Mouse (Mus musculus) cerebellum, adult 11-12 months (tissue): ENCODE data around the gene Gm45716.

Experiments used
- DNase-seq: peaks from one replicate; pipeline ENCODE4 v3.0.0; 2022

The Gm45716 gene

DNA sequence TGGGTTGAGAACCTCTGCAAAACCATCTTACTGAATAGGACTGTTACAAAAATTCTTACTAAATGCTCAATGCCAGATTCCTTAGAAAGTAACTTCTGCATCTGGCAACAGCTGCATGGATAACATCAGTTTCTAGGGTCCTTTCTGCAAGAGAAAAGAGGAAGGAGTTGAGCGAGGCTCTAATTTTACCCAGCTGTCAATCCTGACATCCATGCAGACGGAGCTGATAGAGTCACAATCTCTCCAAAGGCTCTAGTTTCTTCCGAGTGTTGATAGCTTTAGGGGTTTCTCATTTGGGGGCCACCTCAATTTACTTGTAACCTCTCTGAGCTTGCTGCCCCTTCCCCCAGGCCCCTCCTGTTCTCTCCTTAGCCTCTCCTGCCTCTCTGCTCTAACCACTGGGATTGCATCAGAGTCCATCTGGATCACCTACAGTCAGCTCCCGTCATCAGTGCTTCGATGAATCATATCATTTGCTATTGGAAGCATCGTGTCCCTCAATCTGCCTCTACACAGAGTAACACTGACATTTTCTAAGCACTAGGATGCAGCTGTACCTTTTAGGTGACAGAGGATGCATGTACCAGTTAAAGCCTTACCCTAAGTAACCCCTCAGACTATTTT, 32.7 kb downstream of the Gm45716 start:
- DNase-seq = no peak

DNA sequence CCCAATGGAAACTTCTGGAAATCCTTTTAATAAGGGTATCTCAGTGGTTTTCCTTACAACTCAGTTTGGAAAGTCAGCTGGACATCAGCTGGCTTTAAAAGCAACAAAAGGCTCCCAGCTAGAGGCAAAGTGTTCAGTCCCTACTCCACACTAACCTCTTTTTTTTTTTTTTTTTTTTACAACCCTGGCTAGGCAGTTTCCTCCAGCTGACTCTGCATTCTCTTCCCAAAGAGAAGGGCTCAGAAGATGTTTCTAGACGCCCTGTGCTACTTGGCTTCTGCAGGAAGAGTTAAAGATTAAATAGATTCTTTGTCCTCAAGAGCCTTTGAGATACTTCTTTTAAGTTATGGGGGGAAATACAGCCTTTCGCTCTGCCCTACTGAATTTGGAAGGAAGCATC, 33.3 kb downstream of the Gm45716 start:
- DNase-seq = no peak

DNA sequence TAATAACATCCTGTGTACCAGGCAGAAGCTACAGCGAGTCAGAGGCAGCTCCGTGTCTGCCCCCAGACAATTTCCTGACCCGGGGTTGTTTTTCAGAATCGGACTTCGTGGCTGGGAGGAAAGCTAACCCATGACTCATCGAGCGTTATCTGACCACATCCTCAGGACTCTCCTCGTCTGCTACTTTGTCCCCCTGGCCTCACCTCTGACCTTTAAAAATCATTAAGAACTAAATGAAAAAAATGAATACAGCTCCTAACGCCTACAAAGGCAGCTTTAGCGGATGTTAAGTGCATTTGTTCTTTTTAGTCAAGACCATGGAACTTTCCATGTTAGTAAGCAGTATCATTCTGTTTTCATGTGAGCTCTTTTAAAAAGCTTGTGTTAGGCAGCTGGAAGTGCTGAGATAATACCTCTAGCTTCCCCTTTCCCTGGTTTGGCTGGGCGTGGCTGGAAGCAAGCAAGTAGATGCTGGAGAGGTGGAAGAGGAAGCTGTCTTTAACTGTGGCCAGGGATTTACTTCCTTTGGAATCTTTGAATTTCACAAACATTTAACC, 37.5 kb downstream of the Gm45716 start:
- no peak for DNase-seq

DNA sequence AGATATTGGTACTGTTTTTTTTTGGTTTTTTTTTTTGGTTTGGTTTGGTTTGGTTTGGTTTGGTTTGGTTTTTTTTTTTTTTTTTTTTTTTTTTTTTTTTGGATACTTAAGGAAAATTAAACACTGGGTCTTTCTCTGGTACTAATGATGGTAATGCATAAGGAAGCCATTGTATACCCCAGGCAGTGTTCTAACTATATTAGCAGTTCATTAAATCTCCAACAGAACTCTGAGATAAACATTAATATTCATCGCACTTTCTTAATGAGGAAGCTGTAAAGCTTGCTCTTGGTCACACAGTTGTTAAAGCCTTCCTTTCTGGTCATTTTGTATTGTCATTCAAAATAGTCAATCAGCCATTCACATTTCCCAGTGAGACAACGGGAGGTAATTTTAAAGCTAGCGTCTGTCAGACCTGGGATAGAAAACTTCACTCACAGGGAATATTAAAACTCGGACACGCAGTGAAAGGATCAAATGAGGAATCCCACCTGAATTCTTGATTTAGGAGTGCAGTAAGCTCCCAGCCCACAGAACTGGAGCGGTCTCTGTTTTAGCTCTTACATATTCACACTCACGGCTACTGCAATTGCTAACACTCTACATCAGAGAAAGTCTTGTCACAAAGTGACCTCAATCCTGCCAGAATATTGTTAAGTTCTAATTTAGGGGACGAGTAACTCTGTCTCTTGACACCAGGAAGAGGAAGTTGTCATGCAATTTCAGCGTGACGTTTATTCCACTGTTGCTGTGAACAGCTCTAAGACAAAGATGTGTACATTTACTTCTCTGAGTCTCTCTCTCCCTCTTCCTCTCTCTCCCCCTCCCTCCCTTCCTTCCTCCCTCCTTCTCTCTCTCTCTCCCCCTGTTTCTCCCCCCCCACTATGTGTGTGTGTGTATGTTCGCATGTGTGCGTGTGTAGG, 39.8 kb downstream of the Gm45716 start:
- DNase-seq = no peak

DNA sequence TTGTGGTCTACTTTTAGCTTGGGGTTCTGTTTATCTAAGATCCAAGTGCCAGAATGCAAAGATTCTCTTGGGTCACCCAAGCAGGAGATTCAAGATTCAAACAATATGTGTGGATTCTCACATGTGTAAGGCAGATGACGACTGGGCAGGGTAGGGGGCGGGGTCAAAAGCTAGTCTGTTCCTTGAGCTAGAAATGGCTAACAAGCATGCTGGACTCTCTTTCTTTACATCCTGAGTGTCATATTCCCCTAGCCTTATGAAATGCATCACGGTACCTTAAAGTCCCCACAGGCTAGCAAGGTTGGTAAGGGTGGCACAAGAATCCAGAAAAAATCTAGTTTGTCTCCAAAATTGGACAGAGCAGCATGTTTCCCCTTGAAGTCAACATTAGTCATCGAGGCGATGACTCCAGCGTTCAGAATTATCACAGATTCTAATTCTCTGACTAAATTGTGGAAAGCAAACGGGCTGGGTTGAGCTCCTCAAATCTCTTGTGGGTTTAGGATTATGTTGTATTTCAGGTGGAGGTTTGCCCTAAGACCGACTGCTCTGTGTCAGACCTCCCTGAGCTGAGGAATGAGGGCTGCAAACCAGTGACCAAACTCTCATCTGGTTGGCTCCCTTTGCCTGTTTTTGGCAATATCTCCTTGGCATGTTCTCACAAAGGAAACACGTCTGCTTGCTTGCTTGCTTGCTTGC, 40.9 kb downstream of the Gm45716 start:
- no peak for DNase-seq

DNA sequence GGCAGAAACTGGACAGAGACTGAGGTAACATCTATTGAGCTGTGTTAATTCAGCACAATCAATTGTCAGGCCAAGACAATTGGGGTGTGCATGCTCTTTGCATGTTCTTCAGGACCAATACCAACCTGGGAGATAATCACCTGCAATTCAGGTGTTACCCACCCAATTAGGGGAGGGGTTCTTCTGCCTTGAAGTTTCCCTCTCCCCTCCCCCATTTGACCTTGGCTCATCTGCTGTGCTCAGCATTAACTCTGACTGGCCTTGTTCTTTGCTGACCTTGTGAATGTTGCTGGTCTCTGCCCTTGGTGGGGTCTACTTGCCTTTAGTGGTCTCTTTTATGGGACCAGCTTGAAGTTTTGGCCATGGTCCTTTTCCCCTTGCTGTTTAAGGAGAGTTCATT, 42.3 kb downstream of the Gm45716 start:
- DNase-seq = no peak

DNA sequence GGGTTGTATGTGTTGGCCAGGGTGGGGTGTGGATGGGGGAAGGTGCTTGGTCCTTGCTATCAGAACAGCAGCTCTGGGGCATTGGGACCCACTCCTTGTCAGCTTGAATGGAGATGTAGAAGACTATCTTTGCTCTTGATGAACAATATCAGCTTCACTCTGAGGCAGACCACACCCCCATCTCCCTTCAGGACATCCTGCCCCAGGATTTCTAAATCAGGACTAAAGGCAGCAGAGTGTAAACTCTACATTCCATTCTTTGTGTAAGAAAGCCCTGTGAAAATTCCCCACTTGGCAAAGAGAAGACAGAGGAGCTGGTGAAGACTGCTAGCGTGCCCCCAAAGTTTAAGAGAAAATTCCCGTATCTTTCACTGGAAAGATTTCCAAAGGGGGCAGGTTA, 43.2 kb downstream of the Gm45716 start:
- no peak for DNase-seq

DNA sequence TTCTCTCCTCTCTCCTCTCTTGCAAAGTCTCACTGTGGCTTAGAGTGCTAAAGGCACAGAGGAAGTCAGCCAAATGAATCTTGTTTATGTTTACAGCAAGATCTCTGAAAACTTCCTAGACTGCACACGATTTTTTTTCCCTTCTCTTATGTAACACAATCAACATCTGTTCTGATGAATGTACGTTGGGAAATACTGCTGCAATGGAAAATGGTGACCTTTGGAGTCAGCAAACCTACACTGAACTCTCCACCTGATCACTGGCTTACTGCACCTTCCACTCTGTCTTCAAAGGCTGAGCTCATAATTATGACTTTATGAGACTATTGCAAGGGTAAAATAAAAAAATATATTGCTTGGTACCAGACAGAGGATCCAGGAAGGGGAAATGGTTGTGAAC, 44.1 kb downstream of the Gm45716 start:
- no peak for DNase-seq

DNA sequence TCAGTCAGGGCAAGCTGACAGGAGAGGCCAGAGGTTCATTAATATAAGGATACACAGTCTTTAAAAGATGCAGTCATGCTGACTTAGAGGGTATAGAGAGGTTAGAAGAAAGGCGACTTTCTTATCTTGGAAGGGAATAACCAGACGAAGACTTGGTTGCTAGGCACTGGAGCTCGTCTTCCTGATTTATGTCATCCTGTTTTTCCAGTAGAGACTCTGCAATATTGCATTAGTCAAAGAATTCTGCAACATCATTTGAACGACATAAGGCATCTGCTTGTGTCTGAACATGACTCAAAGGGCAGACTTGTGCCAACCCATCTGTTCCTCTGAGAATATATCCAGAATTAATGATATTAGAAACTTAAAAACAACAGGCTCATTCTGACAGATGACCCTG, 45.2 kb downstream of the Gm45716 start:
- DNase-seq = no peak

DNA sequence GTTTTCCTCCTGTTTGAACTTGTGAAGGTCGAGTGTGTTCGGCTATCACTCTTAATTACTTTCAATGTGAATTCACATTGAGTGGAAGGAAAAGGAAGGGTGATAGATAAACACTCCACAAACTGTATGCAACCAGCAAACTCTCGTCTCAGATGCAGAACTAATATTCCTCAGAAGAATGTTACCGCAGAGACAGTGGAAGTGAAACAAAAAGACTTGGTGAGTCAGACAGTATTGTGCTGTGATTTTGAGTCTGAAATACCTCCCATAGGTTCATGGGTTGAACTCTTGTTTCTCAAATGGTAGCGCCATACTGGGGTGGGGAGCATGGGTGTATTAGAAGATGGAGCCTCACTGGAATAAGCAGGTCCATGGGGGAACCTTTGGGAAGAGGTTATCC, 47.7 kb downstream of the Gm45716 start:
- DNase-seq = no peak

DNA sequence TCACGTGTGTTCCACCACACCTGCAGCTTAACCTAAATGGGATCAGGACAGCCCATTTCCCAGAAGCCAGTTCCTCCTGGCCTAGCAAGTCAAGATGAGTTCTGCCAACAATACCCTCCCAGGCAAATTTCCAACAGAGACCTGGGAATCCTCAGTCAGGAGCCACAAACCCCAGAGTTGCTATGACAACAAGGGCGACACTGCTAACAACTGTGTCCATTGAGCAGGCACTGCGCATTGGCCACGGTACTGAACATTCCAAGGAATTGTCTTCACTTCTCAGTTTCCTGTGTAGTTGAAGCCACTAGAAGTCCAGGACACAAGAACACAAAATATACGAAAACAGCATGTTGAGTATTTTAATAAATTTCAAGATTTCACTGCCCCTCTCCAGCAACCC, 50.1 kb downstream of the Gm45716 start:
- DNase-seq = no peak

DNA sequence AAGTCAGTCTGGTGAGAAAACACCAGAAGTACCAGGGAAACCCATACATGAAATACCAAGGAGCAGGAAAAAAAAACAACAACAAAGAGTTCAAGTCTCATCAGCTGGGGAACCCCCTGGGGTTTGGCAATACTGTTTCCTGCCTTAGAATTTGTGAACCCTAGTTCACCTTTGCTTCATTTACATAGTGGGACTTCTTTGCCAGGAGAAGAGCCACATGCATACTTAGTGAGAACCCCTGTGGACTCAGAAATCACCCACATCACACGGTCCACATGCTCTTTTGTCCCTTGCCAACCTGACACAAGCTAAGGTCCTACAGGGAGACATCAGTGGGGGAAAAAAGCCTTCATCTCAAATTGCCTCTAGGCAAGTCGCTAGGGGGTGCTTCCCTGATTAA, 51.2 kb downstream of the Gm45716 start:
- DNase-seq = no peak

DNA sequence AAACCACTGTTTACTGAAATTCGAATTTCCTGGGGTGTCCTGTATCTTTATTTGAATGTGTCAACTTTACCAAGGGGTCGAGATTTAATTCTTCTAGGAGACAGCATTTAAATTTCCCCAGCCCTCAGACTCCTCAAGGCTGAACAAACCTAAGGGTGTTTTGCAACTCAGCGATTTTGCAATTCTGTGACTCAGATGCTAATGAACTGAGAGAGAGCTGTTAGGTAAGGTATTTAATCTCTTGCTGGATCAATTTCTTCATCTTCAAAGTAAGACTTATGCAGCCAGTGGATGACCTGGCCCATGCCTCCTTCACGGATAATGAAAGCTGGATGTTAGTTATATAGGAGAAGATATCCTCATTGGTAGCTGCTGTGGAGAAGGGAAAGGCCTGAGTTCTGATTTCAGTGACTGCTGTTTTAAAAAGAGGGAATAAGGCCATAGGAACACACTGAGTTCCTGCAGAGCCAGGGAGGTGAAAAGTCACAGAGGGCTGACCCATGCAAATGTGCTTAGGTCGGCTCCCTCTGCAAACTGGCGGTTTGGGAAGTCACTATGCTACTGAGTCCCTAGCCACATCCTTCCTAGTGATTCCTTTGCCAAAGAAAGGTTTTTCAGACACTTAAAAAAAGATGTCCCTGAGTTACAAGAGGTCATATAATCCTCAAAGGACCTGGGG, 53.3 kb downstream of the Gm45716 start:
- DNase-seq = no peak

DNA sequence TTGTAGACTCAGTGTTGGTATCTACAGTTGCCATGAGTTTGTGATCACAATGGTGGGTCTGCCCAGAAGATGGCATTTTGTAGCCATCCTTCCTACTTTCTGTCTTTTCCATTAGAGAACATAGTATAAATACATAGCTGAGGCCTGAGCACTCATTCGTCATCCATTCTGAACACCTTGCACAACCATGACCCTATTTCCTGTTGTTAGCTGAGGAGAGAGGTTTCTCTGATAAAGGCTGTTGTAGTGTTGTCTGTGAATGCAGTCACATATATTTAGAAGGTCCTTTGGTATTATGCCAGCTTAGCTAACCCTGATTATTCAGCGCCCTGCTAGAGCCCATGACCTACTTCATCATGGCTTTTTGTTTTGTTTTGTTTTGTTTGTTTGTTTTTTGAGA, 54.4 kb downstream of the Gm45716 start:
- DNase-seq = no peak

DNA sequence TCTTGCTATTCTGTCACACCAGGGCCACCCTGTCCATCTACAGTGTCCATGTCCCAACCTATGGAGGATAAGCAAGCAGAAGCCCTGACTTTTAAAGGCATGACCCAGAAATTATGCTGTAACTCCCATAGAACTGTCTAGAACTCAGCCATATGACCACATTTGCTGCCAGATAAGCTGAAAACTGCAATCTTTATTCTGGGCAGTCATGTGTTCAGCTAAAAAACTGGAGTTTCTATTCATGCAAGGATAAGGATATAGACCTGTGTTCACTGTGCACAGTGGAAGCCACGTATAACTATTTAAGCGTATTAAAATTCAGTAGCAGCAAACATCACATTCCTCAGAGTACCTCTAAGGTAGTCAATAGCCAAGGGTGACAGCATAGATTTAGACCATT, 55.8 kb downstream of the Gm45716 start:
- no peak for DNase-seq

DNA sequence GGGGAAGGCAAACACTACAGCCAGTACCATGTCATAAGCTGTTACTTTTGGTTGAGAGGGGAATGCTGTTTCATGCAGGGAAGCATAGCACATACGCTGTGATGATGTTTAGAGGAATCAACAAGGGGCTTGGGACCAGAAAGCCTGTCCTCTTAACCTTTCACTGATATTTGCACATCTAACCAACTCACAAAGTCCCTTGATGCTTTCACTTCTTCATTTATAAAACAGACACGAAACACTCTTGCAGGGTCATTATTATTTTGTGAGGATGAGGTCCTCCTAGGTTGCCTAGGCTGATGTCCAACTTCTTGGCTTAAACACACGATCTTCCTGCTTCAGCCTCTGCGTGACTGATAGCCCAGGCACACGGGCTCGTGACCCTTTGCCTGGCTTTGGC, 58.1 kb downstream of the Gm45716 start:
- no peak for DNase-seq

DNA sequence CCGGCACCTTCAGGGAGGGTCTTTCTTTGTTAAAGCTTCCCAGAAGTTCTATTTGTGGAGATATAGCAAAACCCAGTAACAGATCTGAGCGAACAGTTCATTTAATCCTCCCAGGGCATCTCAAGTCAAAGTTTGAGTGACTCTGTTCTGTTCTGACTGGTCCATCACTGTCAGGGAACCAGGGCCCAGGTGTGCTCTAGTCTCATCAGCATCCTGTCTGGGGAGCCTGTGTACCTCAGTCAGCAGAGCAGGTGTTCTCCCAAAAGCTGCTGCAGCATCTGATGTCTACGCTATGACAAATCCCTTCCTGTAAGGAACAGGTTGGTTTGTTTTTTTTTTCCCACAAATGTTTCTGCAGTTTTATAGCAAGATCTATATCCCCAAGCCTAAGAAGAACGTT, 59.2 kb downstream of the Gm45716 start:
- DNase-seq = no peak

DNA sequence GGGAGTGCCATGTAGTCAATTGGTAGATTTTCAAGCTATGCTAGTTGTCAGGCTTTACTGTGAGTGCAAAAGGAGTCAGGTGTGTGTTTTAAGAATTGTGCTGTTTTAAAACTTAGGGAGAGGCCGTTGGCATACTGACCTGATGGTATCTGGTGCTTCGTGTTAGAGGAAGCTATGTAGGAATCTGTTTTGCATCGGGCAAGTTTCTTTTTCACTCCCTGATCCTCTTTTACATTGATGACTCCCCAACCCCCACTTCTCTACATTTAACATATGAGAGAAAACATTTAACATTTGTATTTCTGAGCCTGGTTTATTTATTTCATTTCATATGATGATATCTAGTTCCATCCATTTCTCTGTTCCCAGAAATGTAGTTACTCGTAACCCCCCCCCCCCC, 60.3 kb downstream of the Gm45716 start:
- no peak for DNase-seq

DNA sequence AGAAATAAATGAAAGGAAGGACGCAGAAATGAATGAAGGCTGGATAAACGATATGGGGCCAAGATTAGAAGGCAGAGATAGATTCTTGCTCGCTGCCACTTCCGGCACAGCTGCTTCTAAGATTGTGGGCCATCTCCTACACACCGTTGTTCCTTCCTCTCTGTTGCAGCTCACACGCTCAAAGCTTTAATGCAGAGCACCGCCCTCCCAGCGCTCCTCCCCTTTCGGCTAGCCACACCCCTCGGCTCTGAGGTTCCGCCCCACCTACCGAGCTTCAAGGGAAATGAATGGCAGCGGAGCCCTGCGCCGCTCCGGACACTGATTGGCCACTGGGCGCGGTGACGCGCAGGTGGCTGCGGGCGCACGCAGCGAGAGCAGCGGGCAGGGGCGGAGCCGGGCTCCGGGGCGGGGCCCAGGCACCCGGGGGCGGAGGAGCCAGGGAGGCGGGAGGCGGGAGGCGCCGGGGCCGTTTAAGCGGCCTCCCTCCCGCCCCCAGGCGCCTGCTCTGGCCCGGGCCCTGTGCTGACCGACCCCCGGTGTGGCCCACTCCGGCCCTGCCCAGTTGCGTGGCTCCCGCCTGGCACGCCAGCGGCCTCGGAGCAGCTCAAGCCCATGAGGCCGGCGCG, 61.7 kb downstream of the Gm45716 start, which contains the start of gene Mmd:
Gene Mmd, plus strand, starts transcription at position 432 of the 626 bp plus-strand sequence.
- DNase-seq = peak; percentile 98

DNA sequence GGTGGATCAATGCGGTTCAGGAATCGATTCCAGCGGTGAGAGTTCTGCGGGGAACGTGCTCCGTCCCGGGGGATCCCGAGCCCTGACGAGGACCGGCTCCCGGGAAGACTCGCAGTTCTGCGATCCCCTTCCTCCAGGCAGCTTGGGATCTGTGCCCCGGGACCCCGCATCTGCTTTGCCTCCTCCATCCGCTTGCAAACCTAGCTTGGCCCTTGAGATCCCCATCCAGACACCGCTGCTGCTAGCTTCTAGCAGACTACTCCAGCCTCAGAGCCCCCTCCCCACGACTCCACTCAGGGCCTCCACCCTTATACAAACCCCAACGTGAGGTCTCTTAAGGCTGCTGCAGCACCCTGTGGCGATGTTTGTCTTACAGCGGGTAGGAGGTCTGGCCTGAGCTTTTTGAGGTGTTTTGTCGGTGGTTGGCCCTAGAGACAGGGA, 62.2 kb downstream of the Gm45716 start:
- peak; percentile 48 for DNase-seq

DNA sequence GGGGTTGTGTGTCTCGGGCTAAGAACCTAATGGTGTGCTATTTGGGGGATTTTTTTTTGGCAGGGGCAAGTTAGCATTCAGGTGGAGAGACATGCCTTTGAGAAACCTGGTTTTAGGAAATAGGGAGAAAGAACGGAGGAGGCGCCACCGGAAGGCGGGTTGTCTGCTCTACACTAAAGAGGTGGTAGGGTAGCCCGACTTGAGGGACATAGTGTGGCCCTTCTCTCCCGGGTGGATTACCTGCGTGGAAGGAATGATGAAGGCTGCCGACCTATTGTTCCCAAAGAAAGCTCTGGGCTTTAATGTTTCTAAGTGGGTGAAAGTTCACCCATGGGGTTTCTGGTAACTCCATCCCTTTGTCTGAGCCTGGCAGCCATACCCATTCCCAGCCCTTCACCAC, 62.7 kb downstream of the Gm45716 start:
- no peak for DNase-seq

DNA sequence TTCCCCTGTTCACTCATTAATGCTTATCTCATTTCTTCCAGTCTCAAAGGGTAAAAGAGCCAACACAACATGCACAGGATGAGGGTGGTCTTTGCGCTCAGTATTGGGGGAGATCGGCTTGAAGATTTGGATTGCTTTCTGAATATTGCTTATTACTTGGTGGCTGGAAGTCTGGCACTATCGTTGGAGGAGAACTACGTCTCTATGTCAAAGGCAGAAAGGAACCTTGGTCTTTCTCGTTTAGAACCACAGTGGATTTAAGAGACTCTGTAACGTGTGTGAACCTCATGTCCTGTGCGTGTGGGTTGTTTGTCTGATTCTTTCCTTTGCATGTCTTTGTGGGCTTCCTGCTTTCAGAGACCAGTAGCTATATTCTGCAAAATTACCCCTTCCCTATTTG, 63.2 kb downstream of the Gm45716 start:
- DNase-seq = no peak
